Mouse (Mus musculus) CH12.LX (cell line): Measurements from ENCODE around the gene Ankrd35. TPM values are rescaled to one million over a fixed set of nuclear protein-coding genes. Genes with fewer than 3 reads are reported as not detected.

ENCODE experiments used
- DNase-seq: peaks from one replicate; pipeline ENCODE4 v3.0.0-alpha.2; 2013; ENCODE audit errors: extremely low read depth
- H3K27ac ChIP-seq: 2 replicates; pipeline ENCODE4 v1.5.1; 2012; ENCODE audit warnings: low read depth, mild to moderate bottlenecking, control low read depth, moderate library complexity; ENCODE audit not compliant: insufficient read depth
- H3K27me3 ChIP-seq: replicated peaks from 2 replicates; pipeline ENCODE3; 2012; ENCODE audit warnings: inconsistent platforms
- H3K36me3 ChIP-seq, 2 experiments: replicated peaks in 1 of 2; 2 replicates each; pipeline versions ENCODE3 to v1.6.1; 2012; ENCODE audit warnings: inconsistent platforms in 1 of 2, low read length in 1 of 2, mild to moderate bottlenecking in 1 of 2, mixed read lengths in 1 of 2, moderate library complexity in 1 of 2; ENCODE audit not compliant: control insufficient read depth in 1 of 2, insufficient read depth in 1 of 2
- H3K4me1 ChIP-seq, 2 experiments: 2 replicates each; pipeline ENCODE4 v1.6.1; 2012; ENCODE audit warnings: inconsistent platforms in 1 of 2, moderate library complexity in 1 of 2; ENCODE audit not compliant: insufficient read depth in 2 of 2, control insufficient read depth in 1 of 2
- H3K4me2 ChIP-seq: 2 replicates; pipeline ENCODE4 v1.6.1; 2012; ENCODE audit warnings: low read depth, mild to moderate bottlenecking, control low read depth; ENCODE audit not compliant: poor library complexity, insufficient read depth, severe bottlenecking
- H3K4me3 ChIP-seq, 3 experiments: fragments of 150-350 bp in 1 of 3; sonication (generic) in 1 of 3; replicated peaks in 1 of 3; 2 replicates each; pipeline versions ENCODE3 to v1.5.1; 2011 to 2012; ENCODE audit warnings: low read depth in 2 of 3, low read length in 2 of 3, mild to moderate bottlenecking in 2 of 3, moderate library complexity in 2 of 3, control low read depth in 1 of 3, improper control_type of control experiment in 1 of 3, inconsistent platforms in 1 of 3, mixed read lengths in 1 of 3; ENCODE audit not compliant: poor library complexity in 1 of 3
- H3K79me2 ChIP-seq: replicated peaks from 2 replicates; pipeline ENCODE4 v1.6.1; 2012; ENCODE audit warnings: mild to moderate bottlenecking, moderate library complexity; ENCODE audit not compliant: control insufficient read depth, poor library complexity, insufficient read depth, severe bottlenecking; ENCODE audit errors: extremely low read depth
- H3K9ac ChIP-seq: 2 replicates; pipeline ENCODE4 v1.6.1; 2012; ENCODE audit warnings: low read depth, mild to moderate bottlenecking, control low read depth, moderate library complexity; ENCODE audit not compliant: insufficient read depth
- H3K9me3 ChIP-seq: replicated peaks from 2 replicates; pipeline ENCODE3; 2012; ENCODE audit warnings: low read length, inconsistent platforms, mixed read lengths
- CHD1 ChIP-seq: IDR thresholded peaks from 2 replicates; pipeline ENCODE4 v1.6.1; 2012; ENCODE audit warnings: low read depth, low read length, improper control_type of control experiment, inconsistent platforms
- CHD2 ChIP-seq: IDR thresholded peaks from 2 replicates; pipeline ENCODE4 v1.6.1; 2011; ENCODE audit warnings: low read length, improper control_type of control experiment
- E2F4 ChIP-seq: IDR thresholded peaks from 2 replicates; pipeline ENCODE4 v1.6.1; 2011; ENCODE audit warnings: low read depth, low read length, improper control_type of control experiment; ENCODE audit not compliant: insufficient replicate concordance
- ELF1 ChIP-seq: IDR thresholded peaks from 2 replicates; pipeline ENCODE4 v1.6.1; 2014; ENCODE audit warnings: low read depth, mild to moderate bottlenecking, inconsistent platforms, low read length, improper control_type of control experiment
- EP300 ChIP-seq: IDR thresholded peaks from 2 replicates; pipeline ENCODE4 v1.6.1; 2011; ENCODE audit warnings: low read length, improper control_type of control experiment
- ETS1 ChIP-seq: conservative IDR thresholded peaks from 2 replicates; pipeline ENCODE4 v1.6.1; 2012; ENCODE audit warnings: low read depth, mild to moderate bottlenecking, inconsistent platforms, low read length, improper control_type of control experiment, moderate library complexity
- HCFC1 ChIP-seq: IDR thresholded peaks from 2 replicates; pipeline ENCODE4 v1.6.1; 2012; ENCODE audit warnings: low read depth, mild to moderate bottlenecking, inconsistent platforms, low read length, improper control_type of control experiment
- IRF4 ChIP-seq: IDR thresholded peaks from 2 replicates; pipeline ENCODE4 v1.6.1; 2014; ENCODE audit warnings: low read depth, mild to moderate bottlenecking, inconsistent platforms, low read length, improper control_type of control experiment
- JUND ChIP-seq: conservative IDR thresholded peaks from 2 replicates; pipeline ENCODE4 v1.6.1; 2011; ENCODE audit warnings: low read depth, low read length, improper control_type of control experiment
- KAT2A ChIP-seq: IDR thresholded peaks from 2 replicates; pipeline ENCODE4 v1.6.1; 2012; ENCODE audit warnings: low read length, improper control_type of control experiment, inconsistent platforms; ENCODE audit not compliant: insufficient replicate concordance
- MAFK ChIP-seq: IDR thresholded peaks from 2 replicates; pipeline ENCODE4 v1.6.1; 2011; ENCODE audit warnings: low read length, improper control_type of control experiment; ENCODE audit not compliant: insufficient replicate concordance
- MAX ChIP-seq: IDR thresholded peaks from 2 replicates; pipeline ENCODE4 v1.6.1; 2011; ENCODE audit warnings: low read length, improper control_type of control experiment
- MAZ ChIP-seq: IDR thresholded peaks from 2 replicates; pipeline ENCODE4 v1.6.1; 2012; ENCODE audit warnings: low read depth, mild to moderate bottlenecking, inconsistent platforms, low read length, improper control_type of control experiment, moderate library complexity
- MXI1 ChIP-seq: IDR thresholded peaks from 2 replicates; pipeline ENCODE4 v1.6.1; 2011; ENCODE audit warnings: mild to moderate bottlenecking, low read depth, low read length, improper control_type of control experiment
- PAX5 ChIP-seq: IDR thresholded peaks from 2 replicates; pipeline ENCODE4 v1.6.1; 2012; ENCODE audit warnings: low read length, inconsistent platforms, mixed read lengths
- POLR2AphosphoS2 ChIP-seq: IDR thresholded peaks from 2 replicates; pipeline ENCODE4 v1.6.1; 2011; ENCODE audit warnings: low read depth, low read length, improper control_type of control experiment
- RAD21 ChIP-seq: IDR thresholded peaks from 2 replicates; pipeline ENCODE4 v1.6.1; 2011; ENCODE audit warnings: low read depth, mild to moderate bottlenecking, low read length, improper control_type of control experiment, moderate library complexity
- RCOR1 ChIP-seq: conservative IDR thresholded peaks from 2 replicates; pipeline ENCODE4 v1.6.1; 2012; ENCODE audit warnings: low read depth, mild to moderate bottlenecking, inconsistent platforms, low read length, improper control_type of control experiment
- SIN3A ChIP-seq: IDR thresholded peaks from 2 replicates; pipeline ENCODE4 v1.6.1; 2012; ENCODE audit warnings: low read length, improper control_type of control experiment, inconsistent platforms
- TCF12 ChIP-seq: IDR thresholded peaks from 2 replicates; pipeline ENCODE4 v1.6.1; 2014; ENCODE audit warnings: low read depth, mild to moderate bottlenecking, inconsistent platforms, low read length, improper control_type of control experiment
- USF2 ChIP-seq: conservative IDR thresholded peaks from 2 replicates; pipeline ENCODE4 v1.6.1; 2011; ENCODE audit warnings: low read depth, low read length, improper control_type of control experiment
- ZKSCAN1 ChIP-seq: IDR thresholded peaks from 2 replicates; pipeline ENCODE4 v1.6.1; 2012; ENCODE audit warnings: low read depth, inconsistent platforms, low read length, improper control_type of control experiment, borderline replicate concordance
- ZMIZ1 ChIP-seq: IDR thresholded peaks from 2 replicates; pipeline ENCODE4 v1.6.1; 2012; ENCODE audit warnings: low read depth, mild to moderate bottlenecking, inconsistent platforms, low read length, improper control_type of control experiment
- ZNF384 ChIP-seq: IDR thresholded peaks from 2 replicates; pipeline ENCODE4 v1.6.1; 2012; ENCODE audit warnings: low read depth, low read length, improper control_type of control experiment, inconsistent platforms
- dilution Hi-C: fragments of 300-500 bp; cut with MboI; formaldehyde crosslinking; loops from 2 replicates; pipeline ENCODE4 v1.14.3; 2020; ENCODE audit warnings: low sequenced_read_pairs; ENCODE audit not compliant: extremely low pct_unique_long_range_greater_than_20kb, extremely low pct_ligation_motif_present
- in situ Hi-C: fragments of 300-500 bp; cut with MboI; formaldehyde crosslinking; loops from 3 replicates; pipeline ENCODE4 v1.14.3; 2019; ENCODE audit warnings: low sequenced_read_pairs, low pct_ligation_motif_present, low pct_unique_long_range_greater_than_20kb, mixed read lengths
- polyA plus RNA-seq: library from polyadenylated mRNA; unstranded; fragments of >175 nt; gene quantifications from 2 replicates; pipeline ENCODE4 v1.2.1, GENCODE M21; 2012; ENCODE audit warnings: low read depth; ENCODE audit not compliant: insufficient read length
- total RNA-seq, 2 experiments: library from RNA; depleted of rRNA; stranded (reverse); fragments of 300-350 nt in 1 of 2; fragments of >200 nt in 1 of 2; gene quantifications; 2 replicates each; pipeline ENCODE4 v1.2.3; 2012 to 2014

The Ankrd35 gene
- total and polyA plus RNA-seq, 3 experiments, result 0.78 to 11.2 (median 1.9) TPM

- Histone ChIP-seq H3K9me3 (no peaks in the 10 kb centered on the region), H3K4me2 (no peak overlapping the region)
- TF ChIP-seq KAT2A, result no peak
- no peak for TF ChIP-seq IRF4
- TF ChIP-seq, all 38 proteins: peak for 0
- in situ Hi-C loops, result no loop called here
- H3K27me3 ChIP-seq, result peaks cover 12% of the 10 kb centered on the region
- H3K27ac ChIP-seq, result no peak overlapping the region
- DNase-seq, result no peak
- H3K9ac ChIP-seq, result no peak overlapping the region
- dilution Hi-C loops, result no loop called here
- H3K36me3 ChIP-seq, result no peaks in the 10 kb centered on the region
- H3K4me3 ChIP-seq, result no peak overlapping the region
- H3K4me1 ChIP-seq, result peaks cover 10 to 24% of the 10 kb centered on the region in 2 experiments
- no peaks in the 10 kb centered on the region for H3K79me2 ChIP-seq
Measured at GRCm38 (mm10) chr3:96668424-96669067, 1.4 kb upstream of the Ankrd35 start.

- TF ChIP-seq IRF4, result peak; percentile 51
- peak; percentile 79; the same call in 1 of the 2 replicates for TF ChIP-seq CHD1
- 0 out of 2 replicates have a peak, but pooled peaks have one; percentile 45 for TF ChIP-seq MAZ
- TF ChIP-seq MAX, result no peak
- no peak for TF ChIP-seq TCF12
- TF ChIP-seq ETS1, result peak; percentile 28; the same call in 1 of the 2 replicates
- TF ChIP-seq ZNF384, result no peak
- TF ChIP-seq SIN3A, result peak; percentile 73
- peak; percentile 55; the same call in 1 of the 2 replicates for TF ChIP-seq MXI1
- 0 out of 2 replicates have a peak, but pooled peaks have one; percentile 21 for TF ChIP-seq EP300
- no peak for DNase-seq
- Histone ChIP-seq H3K4me3 (peak overlapping the region in 1 of 3 experiments; percentile 8), H3K9me3 (no peaks in the 10 kb centered on the region), H3K27ac (peak overlapping the region; percentile 16; the same call in 1 of the 2 replicates), H3K9ac (peak overlapping the region; percentile 6; the same call in 1 of the 2 replicates), H3K36me3 (no peaks in the 10 kb centered on the region), H3K27me3 (peaks cover 12% of the 10 kb centered on the region), H3K4me1 (peaks cover 25 to 43% of the 10 kb centered on the region in 2 experiments), H3K4me2 (peak overlapping the region; percentile 75), H3K79me2 (no peaks in the 10 kb centered on the region)
- in situ Hi-C loops, result no loop called here
- dilution Hi-C loops, result no loop called here
Measured at GRCm38 (mm10) chr3:96671519-96671918, 1.6 kb downstream of the Ankrd35 start.

- no peak overlapping the region for H3K4me3 ChIP-seq
- dilution Hi-C loops, result no loop called here
- H3K27ac ChIP-seq, result peak overlapping the region; percentile 41
- H3K9me3 ChIP-seq, result no peaks in the 10 kb centered on the region
- H3K36me3 ChIP-seq, result no peaks in the 10 kb centered on the region
- peaks cover 25 to 50% of the 10 kb centered on the region in 2 experiments for H3K4me1 ChIP-seq
- in situ Hi-C loops, result no loop called here
- H3K4me2 ChIP-seq, result no peak overlapping the region
- TF ChIP-seq KAT2A (no peak), POLR2AphosphoS2 (no peak), MAZ (no peak), ELF1 (no peak), RAD21 (no peak), USF2 (no peak), JUND (no peak), TCF12 (no peak), ZMIZ1 (no peak), ZNF384 (no peak), RCOR1 (no peak), HCFC1 (no peak), EP300 (no peak), MAFK (no peak), PAX5 (no peak), ZKSCAN1 (no peak), CHD2 (no peak), E2F4 (no peak), MAX (no peak), IRF4 (no peak)
- H3K79me2 ChIP-seq, result no peaks in the 10 kb centered on the region
- no peak for DNase-seq
- H3K9ac ChIP-seq, result no peak overlapping the region
- peaks cover 12% of the 10 kb centered on the region for H3K27me3 ChIP-seq
Measured at GRCm38 (mm10) chr3:96673514-96673913, 3.6 kb downstream of the Ankrd35 start.
